Mouse (Mus musculus): ENCODE results near the gene Grk3.

Grk3 gene

DNA sequence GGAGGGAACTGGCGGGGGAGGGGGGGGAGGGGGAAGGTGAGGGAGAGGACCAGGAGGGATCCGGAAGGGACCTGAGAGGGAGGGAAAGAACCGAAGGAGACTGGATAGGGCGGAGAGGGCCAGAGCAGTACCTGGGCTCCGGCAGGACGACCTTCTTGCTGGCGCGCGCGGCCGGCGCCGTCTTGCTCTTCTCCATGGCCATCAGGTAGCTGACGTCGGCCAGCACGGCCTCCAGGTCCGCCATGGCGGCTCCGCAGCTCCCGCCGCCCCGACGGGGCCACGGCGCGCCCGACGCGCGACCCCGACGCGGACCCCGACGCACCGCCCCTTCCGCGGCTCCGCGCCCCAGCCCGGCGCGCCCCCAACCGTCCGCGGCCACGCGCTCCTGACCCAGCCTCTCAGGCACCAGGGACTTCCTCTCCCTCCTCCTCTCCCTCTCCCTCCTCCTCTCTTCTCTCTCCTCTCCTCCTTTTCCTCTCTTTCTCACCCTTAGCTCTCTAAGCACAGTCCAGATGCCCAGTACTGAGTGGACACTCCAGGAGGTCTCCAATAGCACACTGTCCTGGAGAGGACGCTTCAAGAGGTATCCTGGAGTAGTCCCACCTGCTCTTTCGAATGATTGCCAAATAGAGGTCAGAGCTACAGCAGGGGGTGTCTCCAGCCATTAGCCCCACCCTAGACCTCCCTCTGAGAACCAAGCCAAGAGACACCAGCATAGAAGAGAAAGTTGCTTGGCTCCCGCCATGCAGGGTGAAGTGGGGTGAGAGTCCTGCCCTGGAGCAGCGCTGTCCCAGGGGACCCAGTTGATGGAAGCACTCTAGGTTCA is at the start of gene Grk3:
Gene Grk3, minus strand, starts transcription at position 556 of the 826 bp plus-strand sequence.
- peak; percentile 75 to 82 for DNase-seq

GRCm38 (mm10) chr5:113054308-113054707 is 38.7 kb upstream of the Grk3 start:
- peak; percentile 85 to 91 for DNase-seq

DNA sequence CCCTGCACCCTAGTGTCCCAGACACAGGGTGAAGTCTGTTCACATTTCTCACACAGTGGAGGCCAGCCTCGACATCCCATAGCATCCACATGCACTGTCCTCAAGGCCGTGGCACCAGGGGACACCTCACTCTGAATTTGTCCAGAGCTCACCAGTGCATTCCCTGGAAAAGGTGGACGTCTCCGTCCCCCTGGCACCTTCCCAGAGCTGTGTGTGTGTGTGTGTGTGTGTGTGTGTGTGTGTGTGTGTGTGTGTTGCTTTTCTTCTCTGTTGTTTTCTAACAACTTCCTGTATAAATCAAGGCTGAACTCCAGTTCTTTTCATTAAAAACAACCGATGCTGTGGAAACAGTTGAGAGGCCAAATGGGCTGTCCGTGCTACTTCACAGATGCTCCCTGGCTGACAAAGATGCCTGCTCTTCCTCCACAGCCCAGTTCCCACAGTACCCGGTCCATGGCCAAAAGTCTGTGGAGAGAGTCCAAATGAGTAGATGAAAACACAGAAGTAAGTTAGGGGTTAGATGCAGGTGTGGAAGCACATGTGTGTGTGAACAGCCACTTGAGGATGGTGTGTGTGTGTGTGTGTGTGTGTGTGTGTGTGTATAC is 35.1 kb upstream of the Grk3 start:
- DNase-seq = no peak

- DNase-seq = no peak
Observed at GRCm38 (mm10) chr5:113049876-113050275, 34.3 kb upstream of the Grk3 start.

- no peak for DNase-seq
Observed at GRCm38 (mm10) chr5:113045511-113046273, 30.1 kb upstream of the Grk3 start.

DNA sequence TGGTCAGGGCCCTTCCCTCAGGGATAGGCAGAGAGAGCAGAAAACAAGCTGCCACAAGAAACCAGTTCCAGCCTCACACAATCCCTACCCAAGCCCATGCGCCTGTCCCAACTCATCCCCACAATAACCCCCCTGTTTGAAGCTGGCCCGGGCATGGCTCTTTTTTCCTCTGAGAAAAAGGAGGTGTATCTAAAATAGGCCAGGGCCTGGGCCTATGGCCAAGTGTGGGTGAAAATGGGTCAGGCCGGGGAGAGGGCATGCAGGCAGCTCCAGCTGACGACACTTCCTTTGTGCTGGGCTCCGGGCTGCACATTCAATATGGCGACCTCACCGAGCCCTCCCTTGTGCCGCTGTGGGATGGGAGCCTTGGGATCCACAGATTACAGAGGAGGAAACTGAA is 27.9 kb upstream of the Grk3 start:
- peak; percentile 91 to 96 for DNase-seq

DNA sequence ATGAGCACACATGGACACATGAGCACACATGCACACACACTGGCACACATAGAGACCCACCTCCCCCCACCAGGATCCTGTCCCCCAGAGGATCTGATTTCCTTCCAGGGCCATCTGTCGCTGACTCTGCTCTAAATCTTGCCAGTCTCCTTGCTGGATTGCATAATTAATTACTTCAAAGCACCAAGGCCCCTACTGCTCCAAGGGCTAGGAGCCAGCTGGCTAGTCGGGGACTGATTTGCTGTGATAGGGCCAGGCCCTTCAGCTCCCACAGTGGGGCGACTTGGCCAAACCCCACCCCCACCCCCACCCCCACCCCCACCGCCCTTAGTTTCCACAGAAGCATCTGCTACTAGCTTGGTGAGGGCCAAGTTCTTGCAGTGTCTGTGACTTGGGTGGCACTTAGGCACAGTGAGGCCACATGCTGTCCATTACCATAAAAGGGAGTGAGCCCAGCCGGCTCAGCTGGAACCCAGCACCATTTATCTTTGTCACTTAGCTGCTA is 26.0 kb upstream of the Grk3 start:
- peak; percentile 90 to 95 for DNase-seq

DNA sequence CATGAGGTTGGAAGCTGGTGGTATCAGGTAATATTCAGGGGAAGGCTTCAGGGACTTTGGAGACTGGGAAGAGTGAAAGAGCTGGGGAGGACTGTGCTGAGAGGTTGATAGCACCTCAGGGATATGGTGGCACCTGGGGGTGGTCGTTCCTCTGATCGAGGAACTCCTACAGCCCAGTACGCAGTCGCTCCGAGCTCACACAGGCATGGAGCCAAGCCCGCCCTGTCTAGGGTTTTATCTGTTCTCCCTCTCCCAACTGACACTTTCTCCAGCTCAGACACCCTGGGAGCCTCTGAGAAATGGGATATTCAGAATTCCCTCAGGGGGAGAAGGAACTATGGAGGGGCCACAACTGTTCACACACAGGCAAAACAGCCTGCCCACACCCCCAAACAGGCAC is 25.2 kb upstream of the Grk3 start:
- peak; percentile 41 to 58 for DNase-seq

DNA sequence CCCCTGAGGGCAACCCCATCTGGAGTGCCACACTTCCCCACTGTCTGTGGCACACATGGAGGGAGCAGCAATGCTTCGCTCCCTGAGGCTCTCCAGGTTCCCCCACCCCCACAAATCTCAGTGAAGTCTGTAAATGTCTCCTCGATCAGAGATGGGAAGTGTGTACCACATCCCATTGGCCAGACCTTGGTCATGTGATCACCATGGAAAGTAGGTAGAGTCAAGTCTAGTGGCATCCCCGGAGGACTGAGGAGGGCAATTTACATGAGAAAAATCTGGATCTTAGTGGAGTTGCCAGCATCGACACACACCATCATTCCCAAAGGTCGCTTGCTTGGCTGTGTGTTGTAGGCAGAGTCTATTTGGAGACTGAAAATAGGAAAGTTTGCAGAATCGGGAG is 23.0 kb upstream of the Grk3 start:
- no peak for DNase-seq

GRCm38 (mm10) chr5:113035094-113036047 is 19.8 kb upstream of the Grk3 start:
- no peak for DNase-seq

DNA sequence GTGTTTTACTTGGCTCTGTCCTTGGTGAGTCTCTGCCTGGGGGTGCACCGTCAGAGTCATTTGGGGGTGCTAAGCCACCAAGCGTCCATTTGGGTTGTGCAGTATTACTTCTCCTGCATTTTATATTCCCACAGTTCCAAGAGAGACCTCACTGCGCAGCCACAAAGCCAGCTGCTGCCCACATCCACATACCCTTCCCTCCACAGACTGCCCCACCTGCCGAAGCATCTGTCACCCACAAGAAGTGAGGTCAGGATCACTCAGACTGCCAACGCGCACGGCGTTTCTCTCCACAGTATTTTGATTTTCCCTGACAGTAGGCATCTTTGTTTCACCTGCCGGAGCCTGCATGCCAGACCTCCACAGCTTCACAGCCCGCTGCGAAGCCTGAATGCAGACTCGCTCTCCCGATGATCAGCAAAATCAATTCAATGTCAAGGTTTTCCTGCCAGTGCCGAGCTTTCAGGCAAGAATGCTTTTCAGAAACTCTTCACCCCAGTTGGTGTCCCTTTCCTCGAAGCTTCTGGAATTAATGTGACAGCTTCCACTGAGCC is 15.7 kb upstream of the Grk3 start:
- no peak for DNase-seq

GRCm38 (mm10) chr5:113030082-113030481 is 14.5 kb upstream of the Grk3 start:
- no peak for DNase-seq

GRCm38 (mm10) chr5:113026706-113027105 is 11.1 kb upstream of the Grk3 start:
- no peak for DNase-seq

GRCm38 (mm10) chr5:113024154-113024764 is 8.7 kb upstream of the Grk3 start:
- peak in 1 of 2 experiments; percentile 38 for DNase-seq

GRCm38 (mm10) chr5:113018190-113018589 is 2.6 kb upstream of the Grk3 start:
- no peak for DNase-seq

DNA sequence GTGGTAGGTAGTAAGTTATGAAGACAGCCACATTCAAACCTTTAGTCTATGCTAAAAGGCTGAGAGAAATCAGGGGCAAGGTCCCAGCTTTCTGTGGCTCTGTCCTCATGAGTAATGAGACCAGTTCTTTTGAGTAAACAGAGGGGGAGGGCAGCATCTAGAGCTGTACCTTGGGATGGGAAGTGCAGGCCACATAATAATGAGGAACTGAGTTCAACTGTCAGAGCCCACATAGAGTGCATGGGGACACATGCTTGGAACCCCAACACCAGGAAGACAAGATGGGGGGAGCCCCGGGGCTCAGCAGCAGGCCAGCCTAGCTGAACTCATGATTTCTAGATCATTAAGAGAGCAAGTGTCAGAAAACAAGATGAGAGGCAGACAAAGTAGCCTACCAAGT is 1.4 kb upstream of the Grk3 start:
- DNase-seq = no peak

DNA sequence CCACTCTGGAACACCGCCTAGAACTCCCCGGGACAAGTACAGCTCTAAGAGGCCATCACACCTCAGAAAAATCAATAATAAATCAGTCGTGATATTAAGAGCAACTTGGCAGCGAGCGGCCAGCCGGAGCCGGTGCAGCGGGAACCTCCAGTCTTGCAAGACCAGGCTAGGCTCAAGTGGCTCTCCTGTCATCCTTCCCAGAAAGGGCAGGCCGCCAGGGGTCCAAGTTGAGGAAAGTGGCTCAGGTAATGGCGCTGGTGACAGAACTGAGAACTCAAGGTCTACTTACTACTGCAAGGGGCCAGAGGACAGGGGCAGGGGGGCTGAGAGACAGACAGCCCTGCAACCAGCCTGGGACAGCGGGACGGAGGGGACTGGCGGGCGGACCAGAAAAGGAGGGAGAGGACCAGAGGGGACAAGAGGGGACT is 769 bp downstream of the Grk3 start:
- peak; percentile 61 to 71 for DNase-seq

- DNase-seq = peak; percentile 58 to 70
Observed at GRCm38 (mm10) chr5:113014111-113014807, 1.3 kb downstream of the Grk3 start.

- no peak for DNase-seq
Observed at GRCm38 (mm10) chr5:113011926-113012325, 3.7 kb downstream of the Grk3 start.

- DNase-seq = no peak
Observed at GRCm38 (mm10) chr5:113009183-113009820, 6.3 kb downstream of the Grk3 start.
